Mouse (Mus musculus): ENCODE results near the gene Kif24. TPM values are rescaled to one million over a fixed set of nuclear protein-coding genes. Genes with fewer than 3 reads are reported as not detected.

The Kif24 gene
- polyA plus RNA-seq, 3 experiments from 2014 or later: 1.2 to 4.7 (median 1.5) TPM

DNA sequence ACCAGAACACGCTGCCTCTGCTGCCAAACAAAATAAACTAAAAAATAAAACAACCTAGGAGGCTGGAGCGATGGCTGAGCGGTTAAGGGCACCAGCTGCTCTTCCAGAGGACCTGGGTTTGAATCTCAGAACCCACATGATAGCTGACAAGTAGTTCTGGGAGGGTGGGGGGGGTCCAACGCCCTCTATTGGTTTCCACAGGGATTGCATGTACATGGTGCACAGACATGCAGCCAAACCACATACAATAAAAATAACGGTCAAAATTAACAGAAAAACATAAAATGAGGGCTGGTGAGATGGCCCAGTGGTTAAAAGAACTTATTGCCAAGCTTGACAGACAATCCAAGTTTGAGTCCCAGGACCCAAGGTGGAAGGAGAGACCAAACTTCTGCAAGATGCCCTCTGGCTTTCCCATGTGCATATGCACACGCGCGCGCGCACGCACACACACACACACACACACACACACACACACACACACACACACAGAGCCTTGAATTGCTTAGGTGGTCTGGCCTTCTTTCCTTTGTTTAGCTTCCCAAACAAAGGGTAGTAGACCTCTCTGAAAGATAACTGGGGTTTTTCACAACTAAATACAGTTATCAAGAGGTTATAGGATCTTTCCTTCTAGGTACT lies 123.7 kb downstream of the Kif24 start:
- no peak for ATAC-seq

Other genes starting within 250 kb of the Kif24 start
- gene Ubap2, start 189.7 kb downstream of the Kif24 start, polyA plus RNA-seq (2017; shearing (Covaris generic)): 10 to 100 TPM; 14.9 to 27.8 (median 18.4) TPM
- gene Dcaf12, start 150.0 kb downstream of the Kif24 start, polyA plus RNA-seq (2017; shearing (Covaris generic)): 10 to 100 TPM; 21.6 to 32.7 (median 25.1) TPM
- gene Ubap1, start 115.9 kb downstream of the Kif24 start, polyA plus RNA-seq (2017; shearing (Covaris generic)): 10 to 100 TPM; 24.2 to 34.2 (median 31.8) TPM
- gene Nudt2, start 264 bp upstream of the Kif24 start, polyA plus RNA-seq (2017; shearing (Covaris generic)): 10 to 100 TPM; 15.3 to 22.1 (median 17.8) TPM
- gene AI464131, start 38.2 kb upstream of the Kif24 start, polyA plus RNA-seq (2017; shearing (Covaris generic)): not detected
- not detected for gene 1110017D15Rik, start 52.4 kb upstream of the Kif24 start, polyA plus RNA-seq (2017; shearing (Covaris generic))
- under 1 TPM; 0.17 to 0.47 (median 0.28) TPM for gene Fam219a, start 104.7 kb upstream of the Kif24 start, polyA plus RNA-seq (2017; shearing (Covaris generic))
- gene Dnaic1, start 104.9 kb upstream of the Kif24 start, polyA plus RNA-seq (2017; shearing (Covaris generic)): not detected
- not detected for gene Enho, start 175.4 kb upstream of the Kif24 start, polyA plus RNA-seq (2017; shearing (Covaris generic))
- gene Cntfr, start 232.2 kb upstream of the Kif24 start, polyA plus RNA-seq (2017; shearing (Covaris generic)): not detected
- gene Il11ra1, start 235.1 kb upstream of the Kif24 start, polyA plus RNA-seq (2017; shearing (Covaris generic)): 10 to 100 TPM in 1 of 3 experiments, 1 to 10 TPM in 2; 4.0 to 13.8 (median 7.7) TPM
- gene Rpp25l, start 248.6 kb upstream of the Kif24 start, polyA plus RNA-seq (2017; shearing (Covaris generic)): 10 to 100 TPM; 51.3 to 65.6 (median 54.5) TPM